Mouse (Mus musculus): ENCODE data around the gene Card6. TPM values are rescaled to one million over a fixed set of nuclear protein-coding genes. Genes with fewer than 3 reads are reported as not detected.

The Card6 gene
- 0.56 and 0.79 TPM in 2 replicates for polyA plus RNA-seq (2021; fragmentation: Nextera tagmentation)
- long read RNA-seq, experiment 1, partial matches to known transcripts, result 0 of 1 reads
- long read RNA-seq, experiment 1, other reads (novel, unspliced or antisense), result 1 of 1 reads
- long read RNA-seq, experiment 2, partial matches to known transcripts, result 0 of 2 reads
- long read RNA-seq, experiment 2, other reads (novel, unspliced or antisense), result 2 of 2 reads

GRCm38 (mm10) chr15:5107686-5108654 lies at the start of gene Card6:
Gene Card6, minus strand, starts transcription at chr15:5108539.

GRCm38 (mm10) chr15:5143361-5144020 lies 35.2 kb upstream of the Card6 start, which contains the start of gene Prkaa1:
Gene Prkaa1, plus strand, starts transcription at chr15:5143861.

GRCm38 (mm10) chr15:5116270-5117030 lies 8.1 kb upstream of the Card6 start, which contains the start of gene Rpl37:
Gene Rpl37, plus strand, starts transcription at chr15:5116645.

GRCm38 (mm10) chr15:5063635-5064034 lies 44.7 kb downstream of the Card6 start, which contains the start of gene C7:
Gene C7, minus strand, starts transcription at chr15:5063740.

Other genes starting within 250 kb of the Card6 start
- not detected in 2 replicates for gene Mroh2b, start 209.8 kb downstream of the Card6 start, polyA plus RNA-seq (2021; fragmentation: Nextera tagmentation)
- gene C7, start 44.8 kb downstream of the Card6 start, polyA plus RNA-seq (2021; fragmentation: Nextera tagmentation), result 0.08 and 0.12 TPM in 2 replicates
- gene Rpl37, start 8.1 kb upstream of the Card6 start, polyA plus RNA-seq (2021; fragmentation: Nextera tagmentation), result 2,557 and 3,604 TPM in 2 replicates
- 4.8 and 5.2 TPM in 2 replicates for gene Prkaa1, start 35.3 kb upstream of the Card6 start, polyA plus RNA-seq (2021; fragmentation: Nextera tagmentation)
- 63.5 and 84.2 TPM in 2 replicates for gene Ttc33, start 77.0 kb upstream of the Card6 start, polyA plus RNA-seq (2021; fragmentation: Nextera tagmentation)
- gene Ptger4, start 135.6 kb upstream of the Card6 start, polyA plus RNA-seq (2021; fragmentation: Nextera tagmentation), result 0.29 and 0.55 TPM in 2 replicates

All from left cerebral cortex, adult 6 months (tissue).